Mouse (Mus musculus) ES-Bruce4 (cell line): ENCODE data around the gene Drc1.

ENCODE experiments used
- CTCF ChIP-seq: IDR thresholded peaks from one replicate; pipeline ENCODE4 v1.8.1; 2011; ENCODE audit warnings: low read depth, low read length
- POLR2A ChIP-seq: IDR thresholded peaks from one replicate; pipeline ENCODE4 v1.8.1; 2011; ENCODE audit warnings: low read length; ENCODE audit not compliant: insufficient read depth

DNA sequence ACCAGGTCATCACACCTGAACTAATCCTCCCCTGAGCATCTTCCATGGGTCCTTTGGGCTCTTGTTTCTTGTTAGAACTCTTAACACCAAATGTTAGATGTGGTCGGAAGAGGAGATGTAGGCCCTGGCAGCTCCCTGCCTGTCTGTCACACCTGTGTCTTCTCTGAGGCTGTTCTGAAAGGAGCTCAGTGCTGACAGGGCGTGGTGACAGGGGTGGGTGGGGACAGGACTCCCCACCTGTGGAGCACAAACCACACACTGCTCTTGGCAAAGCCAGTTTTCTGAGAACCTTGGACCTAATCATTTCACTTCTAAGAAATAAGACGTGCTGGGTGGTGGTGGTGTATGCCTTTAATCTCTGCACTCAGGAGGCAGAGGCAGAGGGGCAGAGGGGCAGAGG lies 72.4 kb downstream of the Drc1 start:
- TF ChIP-seq CTCF (no peak), POLR2A (no peak)
